Mouse (Mus musculus) CH12F3 (cell line): ENCODE results near the gene Hbs1l.
"Not testable (repeated sequence)": the region's sequence is repeated elsewhere in the genome, so short reads cannot be mapped to it uniquely, and the experiment has no call there.

ENCODE experiments used
- in situ Hi-C: fragments of 300-500 bp; cut with MboI; formaldehyde crosslinking; loops from 2 replicates; pipeline ENCODE4 v1.14.3; 2020; ENCODE audit warnings: low sequenced_read_pairs

Gene Hbs1l

GRCm38 (mm10) chr10:21354506-21354905 is 58.7 kb downstream of the Hbs1l start:
- in situ Hi-C loops, result no loop called here

- in situ Hi-C loops, result no loop called here
Measured at GRCm38 (mm10) chr10:21357986-21358385, 62.2 kb downstream of the Hbs1l start.

GRCm38 (mm10) chr10:21359086-21359485 is 63.3 kb downstream of the Hbs1l start:
- in situ Hi-C loops, result no loop called here

- in situ Hi-C loops, result no loop called here
Measured at GRCm38 (mm10) chr10:21361871-21362270, 66.1 kb downstream of the Hbs1l start.

GRCm38 (mm10) chr10:21363297-21363696 is 67.5 kb downstream of the Hbs1l start:
- in situ Hi-C loops, result no loop called here

- in situ Hi-C loops, result no loop called here
Measured at GRCm38 (mm10) chr10:21364946-21365345, 69.2 kb downstream of the Hbs1l start.

- in situ Hi-C loops, result no loop called here
Measured at GRCm38 (mm10) chr10:21365897-21366296, 70.1 kb downstream of the Hbs1l start.

GRCm38 (mm10) chr10:21366471-21366870 is 70.7 kb downstream of the Hbs1l start:
- in situ Hi-C loops, result no loop called here

GRCm38 (mm10) chr10:21367481-21367880 is 71.7 kb downstream of the Hbs1l start:
- in situ Hi-C loops, result no loop called here

GRCm38 (mm10) chr10:21369586-21369985 is 73.8 kb downstream of the Hbs1l start:
- in situ Hi-C loops, result no loop called here

GRCm38 (mm10) chr10:21372271-21372670 is 76.5 kb downstream of the Hbs1l start:
- in situ Hi-C loops, result no loop called here

GRCm38 (mm10) chr10:21376682-21377473 is 81.1 kb downstream of the Hbs1l start, which contains the start of gene Aldh8a1:
Gene Aldh8a1 (plus strand): TSS chr10:21377291.
- in situ Hi-C loops, result no loop called here

GRCm38 (mm10) chr10:21378196-21378944 is 82.6 kb downstream of the Hbs1l start:
- in situ Hi-C loops, result no loop called here

- in situ Hi-C loops, result loop anchor here (5.0 kb wide), 1 partner anchor 619 kb away; no protein-coding TSS in a partner anchor
Measured at GRCm38 (mm10) chr10:21382914-21383313, 87.1 kb downstream of the Hbs1l start.

- in situ Hi-C loops, result no loop called here
Measured at GRCm38 (mm10) chr10:21385111-21385663, 89.4 kb downstream of the Hbs1l start.

GRCm38 (mm10) chr10:21389075-21389474 is 93.3 kb downstream of the Hbs1l start:
- in situ Hi-C loops, result no loop called here

- in situ Hi-C loops, result no loop called here
Measured at GRCm38 (mm10) chr10:21390440-21390839, 94.7 kb downstream of the Hbs1l start.

GRCm38 (mm10) chr10:21391286-21391685 is 95.5 kb downstream of the Hbs1l start:
- in situ Hi-C loops, result no loop called here

GRCm38 (mm10) chr10:21393390-21393789 is 97.6 kb downstream of the Hbs1l start:
- in situ Hi-C loops, result no loop called here

- in situ Hi-C loops, result no loop called here
Measured at GRCm38 (mm10) chr10:21395426-21396139, 99.8 kb downstream of the Hbs1l start.

GRCm38 (mm10) chr10:21398873-21399425 is 103.2 kb downstream of the Hbs1l start:
- in situ Hi-C loops, result not testable (repeated sequence)
